Mouse (Mus musculus): ENCODE data around the gene Tmem156.

Tmem156 gene

DNA sequence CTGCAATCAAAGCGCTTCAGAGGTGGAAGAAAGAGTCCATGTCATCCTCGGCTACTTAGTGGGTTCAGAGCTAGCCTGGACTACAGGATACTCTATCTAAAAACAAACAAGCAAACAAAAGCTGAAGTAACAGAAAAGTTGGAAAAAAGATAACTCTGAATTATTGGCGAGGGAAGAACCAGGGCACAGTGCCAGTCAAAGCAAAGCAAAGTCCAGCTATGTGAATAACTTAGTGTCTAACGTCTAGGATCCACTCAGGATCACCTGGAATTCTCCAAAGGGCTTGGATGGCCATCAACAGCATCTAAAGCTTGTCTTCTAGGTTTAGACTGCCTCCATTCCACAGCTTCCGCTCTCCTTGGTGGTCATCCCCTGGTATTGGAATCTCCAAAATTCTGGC lies 5.5 kb upstream of the Tmem156 start:
- DNase-seq (ENCODE audit: low spot score in 2 of 2), result no peak

DNA sequence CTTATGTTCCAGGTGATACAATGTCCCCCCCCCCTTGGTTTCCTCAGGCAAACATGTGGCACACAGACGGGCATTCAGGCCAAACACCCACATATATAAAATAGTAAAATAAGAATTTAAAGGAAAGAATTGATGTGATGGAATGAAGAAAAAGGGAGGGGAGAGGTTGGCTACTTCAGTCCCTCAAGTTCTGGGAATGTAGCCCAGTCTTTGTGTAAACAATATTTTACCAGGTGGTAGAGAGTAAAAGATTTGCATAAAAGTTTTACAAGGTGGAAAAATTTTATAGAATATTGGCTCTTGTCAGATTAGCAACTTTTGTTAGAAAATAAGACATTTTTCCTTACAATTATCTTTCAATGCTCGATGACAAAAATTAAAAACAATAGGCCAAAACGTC lies 4.9 kb upstream of the Tmem156 start:
- DNase-seq (ENCODE audit: low spot score in 2 of 2), result no peak

DNA sequence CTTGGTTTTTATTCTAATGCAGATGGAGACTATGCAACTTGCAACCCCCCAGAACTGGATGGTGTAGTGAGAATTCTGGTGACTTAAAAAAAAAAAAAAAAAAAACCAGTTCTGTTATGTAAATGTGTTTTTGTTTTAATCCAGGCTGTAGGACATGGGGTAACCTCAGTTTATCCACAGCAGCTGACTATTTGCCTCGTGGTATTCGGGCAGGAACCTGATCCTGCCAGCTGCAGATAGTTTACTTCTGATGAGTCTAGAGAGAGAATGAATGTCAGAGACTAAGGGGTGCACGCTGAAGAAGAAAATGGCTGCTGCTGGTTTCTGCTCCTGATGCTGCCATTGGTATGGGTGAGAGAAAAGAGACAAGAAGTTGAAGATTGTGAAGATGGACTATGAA lies 4.2 kb upstream of the Tmem156 start:
- DNase-seq (ENCODE audit: low spot score in 2 of 2), result no peak

DNA sequence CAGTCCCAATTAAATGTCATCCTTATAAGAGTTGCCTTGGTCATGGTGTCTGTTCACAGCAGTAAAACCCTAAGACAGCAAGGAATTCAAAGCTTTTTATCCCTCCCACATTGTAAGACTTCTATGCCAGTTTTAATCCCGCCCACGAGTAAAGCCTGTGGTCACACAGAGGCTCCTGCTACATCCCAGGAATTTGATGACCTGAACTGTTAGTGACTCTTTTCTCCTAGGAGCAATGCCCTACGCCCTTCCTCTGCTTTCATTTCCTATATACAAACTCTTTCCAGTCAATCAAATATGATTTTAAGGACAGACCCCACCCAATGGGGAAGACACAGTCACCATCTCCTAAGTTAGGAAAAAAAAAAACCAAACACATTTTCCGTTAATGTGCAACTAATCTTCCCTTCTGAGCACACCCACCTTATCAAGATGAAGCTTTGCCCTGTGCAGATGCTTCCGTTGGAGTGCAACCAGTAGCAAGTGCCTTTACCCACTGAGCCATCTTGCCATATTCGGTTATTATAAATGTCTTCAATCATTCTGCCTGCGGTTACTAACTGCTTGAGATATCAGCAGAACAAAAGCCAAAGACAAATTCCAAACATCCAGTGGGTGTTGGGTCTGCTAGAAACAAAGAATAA lies 3.1 kb upstream of the Tmem156 start:
- no peak for DNase-seq (ENCODE audit: low spot score in 2 of 2)

DNA sequence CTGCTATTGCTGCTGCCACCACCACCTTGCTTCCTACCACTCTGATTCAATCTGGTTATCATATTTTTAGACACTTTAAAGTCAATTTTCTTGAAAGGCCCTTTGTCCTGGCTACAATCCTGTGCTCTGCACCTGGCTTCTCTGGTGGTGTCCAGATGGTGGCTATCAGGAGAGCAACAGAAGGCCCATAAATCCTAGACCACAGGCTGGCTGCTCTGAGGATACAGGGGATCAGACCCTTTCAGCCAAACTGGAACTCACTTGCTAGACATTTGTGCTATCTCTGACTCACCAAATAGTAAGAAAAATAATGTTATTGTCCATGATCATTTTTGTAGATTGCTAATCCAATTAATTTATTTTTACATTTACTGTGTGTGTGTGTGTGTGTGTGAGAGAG lies 1.8 kb upstream of the Tmem156 start:
- no peak for DNase-seq (ENCODE audit: low spot score in 2 of 2)

DNA sequence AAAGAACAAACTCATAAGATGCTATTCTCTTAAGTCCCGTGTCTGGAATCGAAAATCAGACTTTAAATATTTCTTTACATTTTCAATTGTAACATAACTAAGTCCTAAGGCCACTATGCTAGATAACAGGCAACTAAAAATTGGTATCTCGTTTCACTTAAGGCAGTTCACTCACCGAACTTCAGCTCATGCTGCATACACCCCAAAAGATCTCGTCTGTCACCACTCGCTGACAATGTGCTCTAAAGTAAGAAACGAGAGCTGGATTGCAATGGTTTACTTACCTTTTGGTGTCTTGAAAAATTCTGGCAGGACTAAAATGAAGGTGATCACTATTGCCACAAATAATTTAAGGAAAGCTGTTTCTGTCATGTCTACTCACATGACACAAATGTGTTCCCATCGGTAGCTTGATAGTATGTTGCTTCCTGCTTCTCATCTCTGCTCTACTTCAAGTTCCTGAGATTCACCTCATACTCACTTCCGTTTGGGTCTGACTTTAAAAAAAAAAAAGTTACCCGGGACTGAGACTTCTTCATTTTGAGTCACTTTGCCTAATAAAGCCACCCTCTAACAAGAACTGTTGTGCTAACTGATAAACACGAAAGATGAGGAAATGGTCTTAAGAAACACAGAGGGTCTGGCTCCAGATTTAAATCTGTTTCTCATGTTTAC lies 611 bp downstream of the Tmem156 start:
- DNase-seq (ENCODE audit: low spot score in 2 of 2), result peak; percentile 41 to 62

DNA sequence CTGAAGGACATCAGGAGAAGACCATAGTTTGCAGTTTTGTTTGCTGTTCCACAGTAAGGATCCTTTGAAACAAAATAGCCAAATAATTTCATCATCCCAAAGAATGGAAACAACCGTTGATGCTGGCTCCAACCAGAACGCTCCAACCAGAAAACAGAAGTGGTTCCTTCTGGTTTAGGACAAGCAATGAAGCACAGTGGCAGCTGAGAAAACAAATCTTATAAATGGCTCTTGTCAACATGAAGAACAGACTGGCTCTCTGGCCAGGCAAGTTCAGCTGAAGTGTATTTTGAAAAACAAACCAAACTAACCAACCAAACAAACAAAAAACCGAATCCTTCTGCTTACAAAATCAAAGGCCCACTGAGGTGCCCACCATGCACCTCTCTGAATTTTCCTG lies 2.2 kb downstream of the Tmem156 start:
- DNase-seq (ENCODE audit: low spot score in 2 of 2), result no peak

DNA sequence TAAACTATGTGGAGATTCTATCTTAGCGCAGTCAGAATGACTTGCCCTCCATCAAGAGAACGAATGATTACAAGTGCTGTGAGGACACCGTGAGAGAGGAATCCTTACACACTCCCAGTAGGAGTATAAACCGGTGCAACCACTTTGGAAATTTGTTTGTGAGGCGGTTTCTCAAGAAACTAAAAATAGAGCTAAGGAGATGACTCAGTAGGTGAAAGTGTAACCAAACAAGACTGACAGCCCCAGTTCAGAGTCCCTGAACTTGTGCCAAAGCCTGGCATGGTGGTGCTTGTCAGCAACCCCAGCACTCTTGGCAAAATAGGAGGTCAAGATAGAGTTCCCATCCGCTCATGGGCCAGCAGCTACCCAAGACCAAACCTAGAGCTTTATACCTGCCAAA lies 5.4 kb downstream of the Tmem156 start:
- DNase-seq (ENCODE audit: low spot score in 2 of 2), result no peak

DNA sequence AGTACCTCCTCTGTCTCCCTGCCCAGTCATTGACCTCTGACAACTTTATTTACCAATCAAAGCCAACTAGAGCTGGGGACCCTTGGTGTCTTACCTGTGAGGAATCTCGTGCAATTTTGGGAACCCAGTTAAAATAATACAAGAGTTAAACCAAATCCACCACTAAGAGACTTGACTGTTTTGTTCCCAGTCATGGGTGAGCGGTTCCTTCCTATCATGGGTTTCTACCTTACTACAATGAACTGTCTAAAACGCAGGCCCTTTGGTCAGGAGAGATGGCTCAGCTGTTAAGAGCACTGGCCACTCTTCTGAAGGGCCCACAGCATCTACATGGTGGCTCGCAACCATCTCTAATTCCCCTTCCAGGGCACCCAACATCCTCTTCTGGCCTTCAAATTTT lies 10.1 kb downstream of the Tmem156 start:
- DNase-seq (ENCODE audit: low spot score in 2 of 2), result no peak

DNA sequence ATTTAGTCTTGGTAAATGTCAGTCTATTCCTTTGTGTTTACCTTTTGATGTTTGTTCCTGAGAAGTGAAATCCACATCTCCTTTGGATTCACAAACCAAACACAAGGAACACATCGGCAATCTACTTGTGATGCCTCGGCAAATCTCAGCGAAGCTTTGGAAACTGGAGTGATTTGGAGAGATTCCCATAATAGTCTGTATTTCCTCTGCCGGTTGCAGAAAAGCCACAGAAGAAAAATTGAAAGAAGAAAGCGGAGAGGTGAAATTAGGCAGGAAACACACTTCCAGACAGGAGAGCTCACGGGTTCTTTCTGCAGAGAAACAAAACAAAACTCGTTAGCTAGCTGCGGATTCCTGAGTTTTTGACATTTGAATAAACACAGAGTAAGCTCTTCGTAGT lies 12.1 kb downstream of the Tmem156 start:
- DNase-seq (ENCODE audit: low spot score in 2 of 2), result no peak

DNA sequence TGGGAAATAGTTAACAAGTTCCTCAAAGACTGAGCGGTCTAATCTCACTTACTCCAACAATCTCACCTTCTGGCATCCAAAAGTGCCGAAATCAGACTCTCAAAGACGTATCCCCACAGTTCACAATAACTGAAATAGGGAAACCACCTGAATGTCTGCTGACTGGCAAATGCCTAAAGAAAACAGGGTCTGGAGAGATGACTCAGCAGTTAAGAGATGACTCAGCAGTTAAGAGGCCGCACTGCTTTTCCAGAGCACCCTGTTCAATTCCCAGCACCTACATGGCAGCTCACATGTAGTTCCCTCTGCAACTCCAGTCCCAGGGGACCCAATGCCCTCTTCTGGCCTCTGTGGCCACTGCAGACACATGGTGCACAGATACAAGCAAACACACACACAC lies 13.9 kb downstream of the Tmem156 start:
- DNase-seq (ENCODE audit: low spot score in 2 of 2), result no peak

DNA sequence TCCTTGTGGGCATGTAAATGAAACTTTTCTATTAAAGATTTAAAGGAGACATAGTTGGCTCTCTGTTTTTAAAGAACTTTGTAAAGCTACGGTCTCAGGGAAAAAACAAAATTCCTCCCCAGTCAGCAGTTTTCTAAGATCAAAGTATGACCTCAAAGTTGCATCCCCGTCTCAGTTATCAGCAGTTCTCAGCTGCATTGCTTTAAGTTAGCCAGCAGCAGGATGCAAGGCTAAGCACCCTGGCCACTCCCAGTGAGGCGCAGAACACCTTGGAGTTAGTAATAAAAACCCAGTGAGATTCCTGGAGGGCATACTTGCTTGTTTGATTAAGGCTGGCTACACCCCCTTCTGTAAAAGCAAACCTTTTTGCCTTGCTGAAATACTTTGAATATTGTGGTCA lies 15.2 kb downstream of the Tmem156 start:
- DNase-seq (ENCODE audit: low spot score in 2 of 2), result no peak

DNA sequence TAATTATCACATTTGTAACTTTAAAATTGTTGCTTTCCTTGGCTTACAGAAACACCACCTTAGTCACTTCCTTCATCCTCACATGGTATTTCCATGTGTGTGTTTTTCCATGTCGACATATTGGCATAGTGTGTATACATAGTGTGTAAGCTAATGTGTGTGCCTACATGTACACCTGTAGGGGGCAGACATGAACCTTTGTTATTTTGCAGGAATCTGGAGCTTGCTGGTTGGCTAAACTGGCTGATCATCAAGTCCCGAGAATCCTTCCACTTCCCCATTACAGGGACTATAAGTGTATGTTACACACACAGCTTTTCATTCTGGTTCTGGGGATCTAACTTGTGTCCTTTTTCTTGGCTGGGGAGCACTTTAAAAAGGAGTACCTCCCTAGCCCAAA lies 15.8 kb downstream of the Tmem156 start:
- peak in 1 of 2 experiments; percentile 18 for DNase-seq (ENCODE audit: low spot score in 2 of 2)

DNA sequence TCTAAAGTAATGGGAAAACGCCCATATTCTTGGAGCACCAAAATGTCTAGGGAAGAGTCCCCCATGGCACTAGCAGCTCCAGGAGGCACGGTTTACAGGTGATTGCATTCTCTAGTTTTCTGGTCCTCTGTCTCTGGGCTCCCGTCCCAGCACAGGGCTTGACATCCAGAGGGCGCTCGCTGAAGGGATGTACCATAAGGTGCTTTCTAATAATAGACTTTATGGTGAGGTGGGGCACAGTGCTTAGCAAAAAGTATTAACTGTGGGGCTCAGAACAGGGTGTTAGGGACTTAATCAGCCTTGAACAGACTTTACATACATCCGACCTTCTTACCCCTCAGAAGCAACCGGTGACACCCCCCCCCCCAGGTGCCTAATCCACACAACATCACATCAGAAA lies 17.2 kb downstream of the Tmem156 start:
- DNase-seq (ENCODE audit: low spot score in 2 of 2), result no peak

DNA sequence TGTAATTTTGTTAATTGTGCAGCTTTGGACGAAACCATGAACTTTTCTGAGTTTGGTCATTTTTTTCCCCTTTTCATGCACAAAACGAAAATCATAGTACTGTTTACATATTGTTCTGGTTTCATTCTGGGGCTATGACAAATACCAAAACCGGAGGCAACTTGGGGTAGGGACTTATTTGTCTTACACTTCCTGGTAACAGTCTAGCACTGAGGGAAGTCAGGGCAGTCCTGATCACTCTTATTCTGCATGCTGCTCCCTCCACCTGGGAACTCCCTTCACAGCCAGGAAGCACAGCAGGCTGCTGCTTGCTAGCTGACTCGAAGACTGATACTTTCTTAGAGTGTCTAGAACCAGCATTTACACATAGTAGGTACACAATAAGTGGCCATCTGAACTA lies 18.7 kb downstream of the Tmem156 start:
- no peak for DNase-seq (ENCODE audit: low spot score in 2 of 2)

DNA sequence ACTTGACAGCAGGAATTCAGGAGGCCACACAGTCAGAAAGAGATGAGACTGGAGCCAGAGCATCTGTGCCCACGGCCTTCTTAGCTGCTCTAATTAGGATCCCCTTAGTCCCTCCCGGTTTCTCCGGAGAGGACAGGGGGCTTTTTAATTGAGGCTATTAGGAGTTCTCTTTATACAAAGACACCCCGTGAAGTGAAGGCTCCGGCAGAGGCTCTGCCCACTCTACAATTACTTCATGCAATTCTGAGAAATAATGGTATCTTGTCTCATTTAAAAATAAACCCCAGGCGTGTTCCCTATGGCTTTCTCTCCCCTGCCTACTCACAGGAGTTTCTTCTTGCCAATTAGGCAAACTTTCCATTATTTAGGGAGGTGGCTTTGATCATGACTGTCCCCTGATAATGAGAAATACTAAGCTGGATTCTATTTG lies 20.2 kb downstream of the Tmem156 start:
- no peak for DNase-seq (ENCODE audit: low spot score in 2 of 2)

DNA sequence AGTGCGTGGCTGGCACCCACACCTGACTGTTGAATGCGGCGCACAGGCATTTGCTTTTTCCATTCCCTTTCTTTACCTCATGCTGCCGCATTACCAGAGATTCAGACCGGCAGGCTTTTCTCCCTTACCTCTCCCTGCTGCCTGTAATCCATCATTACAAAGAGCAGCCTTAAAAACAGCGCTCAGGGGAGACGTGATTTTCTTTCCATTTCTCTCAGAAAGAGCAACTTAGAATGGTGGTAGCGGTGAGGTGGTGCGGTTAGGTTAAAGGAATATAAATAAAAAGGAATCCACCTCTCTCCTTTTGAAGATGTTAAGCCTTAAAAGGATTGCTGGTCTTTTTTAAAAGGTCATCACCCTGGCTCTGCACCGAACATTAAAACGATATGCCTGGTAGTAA lies 22.1 kb downstream of the Tmem156 start:
- no peak for DNase-seq (ENCODE audit: low spot score in 2 of 2)

DNA sequence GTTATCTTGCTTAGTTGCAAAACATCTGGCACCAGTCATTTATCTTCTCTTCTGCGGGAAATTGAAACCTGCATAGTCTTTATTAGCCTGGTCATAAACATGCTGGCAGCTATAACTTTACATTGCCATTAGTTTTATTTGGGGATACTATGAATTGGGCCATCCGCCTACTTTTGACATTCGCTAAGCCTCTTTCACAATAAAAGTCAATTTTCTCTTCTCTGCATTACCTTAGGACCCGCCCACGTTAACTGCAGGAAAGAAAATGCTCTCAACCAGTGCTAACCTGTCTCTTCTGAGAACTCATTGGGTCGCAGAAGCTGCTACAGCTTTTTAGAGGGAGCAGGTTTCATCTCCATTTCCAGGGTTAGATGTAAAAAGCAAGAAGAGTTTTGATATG lies 23.8 kb downstream of the Tmem156 start:
- no peak for DNase-seq (ENCODE audit: low spot score in 2 of 2)

DNA sequence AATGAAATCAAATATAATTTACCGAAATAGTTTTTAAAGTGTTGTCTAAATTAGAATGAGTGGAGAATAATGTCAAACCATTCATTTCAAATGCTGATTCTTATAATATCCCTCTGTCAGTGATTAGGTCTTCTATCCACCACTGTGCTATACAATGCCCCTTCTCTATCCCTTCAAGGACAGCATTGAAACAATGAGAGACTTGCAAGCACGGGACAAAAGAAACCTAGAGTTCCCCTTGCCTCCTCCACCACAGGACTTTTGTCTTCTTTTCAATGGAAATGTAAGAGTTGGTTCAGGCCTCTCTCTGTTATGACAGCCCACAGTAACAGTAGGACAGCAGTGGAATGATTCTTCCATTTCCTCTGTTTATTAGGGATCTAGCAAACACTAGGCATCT lies 28.7 kb downstream of the Tmem156 start:
- DNase-seq (ENCODE audit: low spot score in 2 of 2), result no peak

DNA sequence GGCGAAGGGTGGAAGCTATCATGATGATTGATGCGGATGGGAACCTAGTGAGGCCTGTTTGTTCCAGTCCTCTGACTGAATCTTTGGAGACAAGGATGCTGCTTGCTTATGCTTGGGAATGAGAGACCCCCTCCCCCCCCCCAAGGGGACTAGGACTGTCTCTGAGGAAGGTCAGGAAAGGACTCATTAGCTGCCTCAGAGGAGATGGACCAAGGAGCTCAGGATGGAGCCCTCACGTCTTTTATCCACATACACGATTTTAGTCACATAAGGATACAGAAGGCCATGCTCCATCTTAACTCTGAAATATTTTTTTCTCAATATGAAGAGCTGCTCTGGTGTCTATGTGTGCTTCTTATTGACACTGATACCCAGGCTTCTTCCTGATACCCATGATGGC lies 29.7 kb downstream of the Tmem156 start:
- DNase-seq (ENCODE audit: low spot score in 2 of 2), result no peak

DNA sequence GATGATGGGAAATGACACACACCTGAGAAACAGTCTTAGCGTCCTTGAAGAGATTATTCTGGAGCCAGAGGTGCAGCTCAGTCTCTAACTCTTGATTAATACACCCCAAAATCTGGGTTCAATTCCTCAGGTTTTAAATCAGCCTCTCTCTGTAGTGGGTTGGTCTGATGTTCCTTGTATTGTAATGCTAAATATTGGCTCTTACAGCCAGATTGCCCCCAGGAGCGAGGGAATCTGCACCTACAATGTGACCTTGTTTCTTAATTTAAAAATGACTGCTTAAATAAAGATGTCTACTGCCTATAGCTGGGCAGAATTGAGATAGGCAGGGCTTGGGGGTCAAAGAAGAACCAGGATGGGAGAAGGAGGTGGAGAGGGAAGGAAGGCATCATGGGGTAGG lies 32.1 kb downstream of the Tmem156 start:
- DNase-seq (ENCODE audit: low spot score in 2 of 2), result no peak

DNA sequence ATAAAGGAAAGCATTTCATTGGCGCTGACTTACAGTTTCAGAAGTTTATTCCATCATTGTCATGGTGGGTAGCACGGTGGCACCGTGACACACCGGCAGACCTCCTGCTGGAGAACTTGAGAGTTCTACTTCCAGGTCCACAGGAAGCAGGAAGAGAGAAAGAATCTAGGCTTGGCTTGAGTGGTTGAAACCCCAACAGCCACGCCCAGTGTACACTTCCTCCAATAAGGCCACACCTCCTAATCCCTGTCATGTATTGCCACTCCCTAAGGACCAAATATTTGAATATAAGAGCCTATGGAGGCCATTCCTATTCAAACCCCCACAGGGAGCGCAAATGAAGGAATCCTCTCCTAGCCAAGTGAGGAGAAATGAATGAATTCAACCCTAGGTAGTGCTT lies 34.3 kb downstream of the Tmem156 start:
- no peak for DNase-seq (ENCODE audit: low spot score in 2 of 2)

DNA sequence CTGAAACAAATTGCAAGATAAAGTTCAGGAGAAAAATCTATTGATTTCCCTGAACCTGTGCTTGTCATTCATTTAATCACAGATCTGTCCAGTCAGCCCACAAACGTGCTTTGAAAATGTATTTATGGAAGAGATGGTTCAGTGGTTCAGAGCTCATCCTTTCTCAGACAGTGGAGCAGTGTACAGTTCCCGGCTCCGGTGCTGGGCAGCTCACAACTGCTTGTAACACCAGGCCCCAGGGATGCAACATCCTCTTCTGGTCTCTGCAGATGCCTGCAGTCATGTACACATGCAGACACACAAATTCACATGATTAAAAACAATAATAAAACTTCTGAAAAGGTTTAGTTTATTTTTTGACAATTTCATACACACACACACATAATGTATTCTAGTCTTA lies 40.4 kb downstream of the Tmem156 start:
- no peak for DNase-seq (ENCODE audit: low spot score in 2 of 2)

DNA sequence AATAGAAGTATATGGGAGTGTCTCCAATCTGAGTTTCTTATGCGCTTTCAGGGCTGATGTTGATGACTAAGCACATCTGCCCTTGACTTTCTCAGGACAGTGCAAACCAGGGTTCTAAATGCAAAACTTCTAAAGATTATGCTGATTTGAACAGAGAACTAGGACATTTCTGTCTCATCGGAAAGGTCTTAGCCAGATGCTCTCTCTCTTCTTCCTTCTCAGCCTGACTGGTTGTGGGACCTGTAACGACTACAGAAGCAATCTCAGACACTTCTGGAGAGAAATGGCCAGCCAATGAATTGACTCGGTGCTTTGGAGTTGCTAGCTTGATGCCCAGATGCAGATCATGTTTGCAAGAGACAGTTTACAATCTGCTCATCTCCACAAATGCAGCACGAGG lies 42.1 kb downstream of the Tmem156 start:
- no peak for DNase-seq (ENCODE audit: low spot score in 2 of 2)

Data from spleen, postnatal 36 days (tissue).